Comparison of ENCODE assay signal across 8 mouse cellular contexts in the genomic region with DNA sequence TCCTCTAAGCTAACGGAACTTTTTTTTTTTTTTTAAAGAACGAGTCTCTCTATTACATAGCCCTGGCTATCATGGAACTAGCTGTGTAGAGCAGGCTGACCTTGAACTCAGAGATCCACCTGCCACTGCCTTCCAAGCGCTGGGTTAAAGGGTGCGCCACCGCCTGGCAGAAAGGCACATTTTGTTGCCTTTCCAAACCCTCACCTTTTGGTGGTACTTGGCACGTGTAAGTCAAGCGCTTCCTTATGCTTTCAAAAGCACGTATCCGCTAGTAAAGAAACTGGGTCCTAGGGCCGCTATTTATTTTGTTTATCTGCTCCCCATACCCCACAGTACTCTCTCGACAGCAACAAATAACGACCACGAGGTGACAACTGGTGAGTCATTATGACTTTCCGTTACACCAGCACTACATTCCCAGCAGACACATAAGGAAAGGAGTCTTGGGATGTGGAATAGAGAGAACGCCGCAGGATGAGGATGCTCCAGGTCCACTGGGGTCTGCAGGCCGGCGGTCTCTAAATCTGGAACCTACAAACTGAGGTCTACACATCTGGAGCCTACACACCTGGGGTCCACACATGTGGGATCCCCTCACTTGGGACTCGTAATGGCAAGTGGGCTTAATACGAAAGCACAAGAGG. TPM values are rescaled to one million over a fixed set of nuclear protein-coding genes. Genes with fewer than 3 reads are reported as not detected.
A peak's percentile ranks its signal among the peaks of the same experiment; 100 is the strongest.
DNase-seq lines count a peak whose midpoint lies in the region; ATAC-seq lines count a peak whose summit lies in the region.

No protein-coding gene starts in this region.

- no peaks in the 10 kb centered on the region for H3K27me3 ChIP-seq in kidney, embryonic 14.5 days (ENCODE audit: control insufficient read depth, insufficient read depth, low read length)

- peak overlapping the region; percentile 85 for H3K4me2 ChIP-seq in kidney, embryonic 14.5 days (replicated peaks; ENCODE audit: low read depth, low read length)

- peak; percentile 19 to 28 for DNase-seq in layer of hippocampus, postnatal 10 days (ENCODE audit: low spot score in 2 of 2)
- DNase-seq in layer of hippocampus, adult 18-20 months (ENCODE audit: low spot score in 2 of 2), result no peak
- DNase-seq in cerebellum, adult 8-10 months, result peak; percentile 20
- peak; percentile 9 for DNase-seq in heart, adult 8-10 months (ENCODE audit: low spot score)
- peak; percentile 71 for DNase-seq in lung, postnatal 36 days
- peak; percentile 58 to 63 for DNase-seq in spleen, postnatal 14 days (ENCODE audit: low spot score in 2 of 2)
- DNase-seq in right cerebral cortex, postnatal 36 days (ENCODE audit: low spot score in 2 of 2), result no peak

- peak overlapping the region; percentile 82 for H3K4me3 ChIP-seq in kidney, embryonic 14.5 days (ENCODE audit: low read length)

- no peaks in the 10 kb centered on the region for H3K36me3 ChIP-seq in kidney, embryonic 14.5 days (ENCODE audit: control insufficient read depth, insufficient read depth, low read length)

- H3K9ac ChIP-seq in kidney, embryonic 14.5 days (ENCODE audit: low read depth, low read length), result peak overlapping the region; percentile 92

- 5% methylated on average over 20 of the region's 20 CpGs for whole genome bisulfite sequencing in kidney, embryonic 14.5 days

- no peaks in the 10 kb centered on the region for H3K4me1 ChIP-seq in kidney, embryonic 14.5 days (ENCODE audit: control insufficient read depth, insufficient read depth, low read length)

- H3K9me3 ChIP-seq in kidney, embryonic 14.5 days (ENCODE audit: control insufficient read depth, low read length), result no peaks in the 10 kb centered on the region

- peak overlapping the region; percentile 93 for H3K27ac ChIP-seq in kidney, embryonic 14.5 days (ENCODE audit: low read depth, low read length)

- peak; percentile 26; the same call in 1 of the 2 replicates for ATAC-seq in kidney, embryonic 14.5 days (ENCODE audit: low FRiP score, low TSS enrichment)

RNA-seq across cellular contexts. Expression of gene Chd1l, which starts 0.7 kb away (rescaled TPM):
- 10 to 100 TPM; 10.2 to 11.4 TPM for total RNA-seq in layer of hippocampus, postnatal 10 days (2021)
- total RNA-seq in layer of hippocampus, adult 18-20 months (2021), result 10 to 100 TPM; 10.8 to 11.6 TPM
- 10 to 100 TPM in 2 of 4 experiments, 1 to 10 TPM in 2; 9.7 to 12.6 (median 10.4) TPM for total RNA-seq in heart, adult 8-10 months (2022)
- 11.5 and 18.1 TPM in 2 replicates for polyA plus RNA-seq in kidney, embryonic 14.5 days (2014; fragmentation: Nextera tagmentation; extraction: Ambion mirVana)

RNA-seq across cellular contexts. Expression of gene Fmo5, which starts 19.3 kb away (rescaled TPM):
- total RNA-seq in layer of hippocampus, postnatal 10 days (2021), result 1 to 10 TPM; 1.9 TPM
- 1 to 10 TPM; 4.4 to 6.7 TPM for total RNA-seq in layer of hippocampus, adult 18-20 months (2021)
- 10 to 100 TPM; 14.6 to 19.4 (median 16.1) TPM for total RNA-seq in heart, adult 8-10 months (2022)
- 0.71 and 1.8 TPM in 2 replicates for polyA plus RNA-seq in kidney, embryonic 14.5 days (2014; fragmentation: Nextera tagmentation; extraction: Ambion mirVana)

RNA-seq across cellular contexts. Expression of gene Prkab2, which starts 48.7 kb away (rescaled TPM):
- total RNA-seq in layer of hippocampus, postnatal 10 days (2021), result 10 to 100 TPM; 38.3 to 39.9 TPM
- total RNA-seq in layer of hippocampus, adult 18-20 months (2021), result 10 to 100 TPM; 35.3 TPM
- 10 to 100 TPM; 22.1 to 40.8 (median 32.5) TPM for total RNA-seq in heart, adult 8-10 months (2022)
- 3.1 and 4.6 TPM in 2 replicates for polyA plus RNA-seq in kidney, embryonic 14.5 days (2014; fragmentation: Nextera tagmentation; extraction: Ambion mirVana)

Comparison
In these comparisons a context has a peak if more than half of its experiments do, and no peak if none do; other contexts are left out.
1. DNase-seq: peak in layer of hippocampus, postnatal 10 days (2 of 2), cerebellum, adult 8-10 months (single experiment), heart, adult 8-10 months (single experiment), lung, postnatal 36 days (single experiment) and spleen, postnatal 14 days (2 of 2); none in layer of hippocampus, adult 18-20 months (0 of 2) and right cerebral cortex, postnatal 36 days (0 of 2).